Mouse (Mus musculus) mesoderm, embryonic 11.5 days (tissue): ENCODE measurements around the gene Sypl2.
A peak's percentile ranks its signal among the peaks of the same experiment; 100 is the strongest.

Experiments used
- DNase-seq: peaks from one replicate; pipeline ENCODE4 v3.0.0-alpha.2; 2012; ENCODE audit warnings: low read depth, low spot score

Gene Sypl2

GRCm38 (mm10) chr3:108178756-108179715, 47.4 kb downstream of the Sypl2 start:
- no peak for DNase-seq

- no peak for DNase-seq
Observed at GRCm38 (mm10) chr3:108174672-108175531, 51.5 kb downstream of the Sypl2 start.

- DNase-seq, result no peak
Observed at GRCm38 (mm10) chr3:108169199-108169598, 57.2 kb downstream of the Sypl2 start.

DNA sequence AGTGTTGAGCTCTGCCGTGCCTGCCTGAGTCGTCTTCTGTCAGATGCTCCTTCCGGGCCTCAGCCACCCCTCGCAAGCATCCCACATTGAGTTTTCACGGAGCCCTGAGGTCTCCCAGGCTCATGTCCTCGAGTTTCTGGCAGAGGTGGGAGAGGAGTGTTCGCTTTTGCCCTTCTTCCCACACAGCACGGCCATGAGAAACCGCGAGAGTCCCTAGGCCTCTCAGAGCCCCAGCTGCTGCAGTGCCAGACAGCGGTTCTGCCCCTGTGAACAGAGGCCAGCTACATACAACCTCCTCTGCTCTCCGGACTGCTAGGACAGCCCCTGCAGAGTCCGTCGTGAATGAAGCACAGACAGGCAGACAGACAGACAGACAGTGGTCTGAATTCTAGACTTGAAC, 58.9 kb downstream of the Sypl2 start:
- DNase-seq, result no peak

DNA sequence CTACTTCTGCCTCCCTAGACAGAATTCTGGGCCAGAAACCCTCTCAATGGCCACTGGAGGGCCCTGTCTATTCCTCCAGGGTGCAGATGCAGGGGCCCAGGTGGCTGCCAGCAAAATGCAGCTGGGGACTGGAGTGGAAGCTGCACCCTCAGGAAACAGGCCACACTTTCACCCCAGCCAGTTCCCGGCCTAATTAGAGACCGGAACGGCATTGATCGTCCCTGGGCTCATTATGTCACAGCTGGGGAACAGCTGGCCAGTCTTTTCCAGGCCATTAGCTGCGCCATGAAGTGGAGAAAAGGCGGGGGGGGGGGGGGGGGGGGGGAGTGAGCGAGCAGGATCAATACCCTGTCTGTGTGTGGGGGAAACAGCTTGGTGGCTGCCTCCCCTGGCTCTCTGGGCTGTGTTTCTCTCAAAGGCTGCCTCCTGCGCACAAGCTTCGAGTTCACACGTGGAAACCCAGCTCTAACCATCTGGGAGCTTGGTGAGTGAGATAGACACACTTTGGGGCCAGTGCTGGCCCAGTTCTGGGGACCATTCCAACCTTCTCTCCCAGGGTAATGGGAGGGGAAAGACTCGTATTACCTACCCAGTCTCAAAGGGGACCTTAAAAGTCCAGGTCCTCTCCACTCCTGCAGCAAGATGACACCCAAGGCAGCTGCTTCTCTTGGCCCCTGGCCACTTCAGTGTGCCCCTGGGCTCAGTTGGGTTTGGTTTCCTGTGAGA, 59.8 kb downstream of the Sypl2 start:
- DNase-seq, result peak; percentile 82

DNA sequence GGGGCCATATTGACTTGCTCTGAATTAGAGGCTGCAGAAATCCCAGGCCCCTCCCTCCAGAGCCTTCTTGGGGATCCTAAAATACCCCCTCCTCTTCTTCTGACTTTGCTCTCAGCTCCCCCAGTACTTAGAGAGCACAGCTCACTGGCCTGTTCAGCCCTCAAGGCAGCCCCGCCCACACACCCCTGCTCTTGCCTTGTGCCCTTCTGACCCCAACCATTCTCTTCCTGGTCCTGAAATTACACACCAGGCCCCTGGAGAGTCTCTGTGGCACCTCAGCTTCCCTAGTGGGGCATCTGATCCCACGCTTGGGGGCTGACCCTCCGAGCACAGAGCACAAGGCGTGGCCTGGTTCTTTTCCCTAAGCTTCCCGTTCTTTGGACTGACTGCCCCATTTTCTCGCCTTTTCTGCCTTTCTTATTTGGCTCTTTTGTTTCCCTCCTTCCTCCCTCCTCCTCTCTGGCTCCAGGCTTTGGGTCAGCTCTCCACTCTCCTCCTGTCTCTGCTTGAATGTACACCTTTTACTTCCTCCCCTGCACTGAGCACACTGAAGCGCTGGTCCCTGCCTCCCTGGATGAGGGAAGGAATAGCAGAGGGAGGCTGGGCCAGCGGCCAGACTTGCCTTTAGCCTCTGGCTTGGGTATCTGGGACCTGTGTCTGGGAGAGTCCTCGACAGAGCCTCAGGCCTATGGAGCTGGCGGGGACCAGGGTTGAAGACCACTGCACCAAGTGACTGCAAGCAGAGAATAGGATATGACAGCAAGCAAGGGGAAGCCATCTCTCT, 60.7 kb downstream of the Sypl2 start:
- DNase-seq, result no peak

DNA sequence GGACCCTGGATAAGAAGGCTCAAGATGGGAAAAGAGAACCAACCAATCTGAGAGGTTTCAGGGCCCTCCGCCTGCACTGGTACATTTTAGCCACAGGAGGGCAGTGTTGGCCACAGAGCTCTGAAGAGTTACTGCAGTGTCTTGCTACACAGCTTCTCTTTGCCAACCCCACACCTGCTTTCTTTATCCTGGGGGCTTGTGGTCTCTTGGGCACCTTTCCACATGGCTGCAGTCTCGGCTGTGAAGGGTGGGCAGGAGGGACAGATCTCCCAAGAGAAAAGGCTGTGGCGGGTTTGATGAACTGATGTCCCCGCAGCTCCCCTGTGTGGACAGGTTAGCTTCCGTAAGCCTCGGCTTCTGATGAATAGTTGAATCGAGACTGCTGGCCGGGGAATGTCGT, 61.6 kb downstream of the Sypl2 start:
- peak; percentile 87 for DNase-seq

DNA sequence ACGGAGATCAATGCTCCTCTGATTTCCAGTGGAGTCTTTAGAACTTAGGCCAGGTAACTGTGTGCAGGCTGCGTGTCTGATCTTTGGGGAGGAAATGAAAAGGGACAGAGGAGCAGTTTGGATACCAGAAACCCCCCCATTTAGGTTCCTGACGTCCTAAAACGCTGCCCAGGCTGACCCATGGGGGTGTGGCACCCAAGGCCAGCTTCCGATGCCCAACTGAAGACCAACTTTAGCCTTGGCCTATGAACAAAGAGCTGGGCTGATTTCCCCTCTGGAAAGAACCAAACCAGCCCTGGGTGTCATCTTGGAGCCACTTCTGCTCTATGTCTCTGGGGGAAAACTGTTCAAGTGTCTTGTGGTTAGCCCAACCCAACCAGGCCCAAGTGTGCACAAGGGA, 62.4 kb downstream of the Sypl2 start:
- no peak for DNase-seq
